Mouse (Mus musculus): Measurements from ENCODE around the gene Slc25a14. TPM values are rescaled to one million over a fixed set of nuclear protein-coding genes. Genes with fewer than 3 reads are reported as not detected.

The Slc25a14 gene
- polyA plus RNA-seq, 1 experiment from 2014 or later, result 13.3 TPM

Small RNA genes within 50 kb of the gene (microRNA-seq; reads per million reads assigned to microRNA genes)
- gene Gm27828 (ENCODE audit: borderline number of aligned reads), result not detected

Other genes starting within 250 kb of the Slc25a14 start
- 9.9 TPM in 2 replicates for gene Elf4, start 160.3 kb upstream of the Slc25a14 start, polyA plus RNA-seq (2015; fragmentation: Nextera tagmentation; extraction: Ambion mirVana)
- 53.4 and 53.8 TPM in 2 replicates for gene Aifm1, start 109.8 kb upstream of the Slc25a14 start, polyA plus RNA-seq (2015; fragmentation: Nextera tagmentation; extraction: Ambion mirVana)
- gene Rab33a, start 104.1 kb upstream of the Slc25a14 start, polyA plus RNA-seq (2015; fragmentation: Nextera tagmentation; extraction: Ambion mirVana), result 7.3 and 8.7 TPM in 2 replicates
- gene Zfp280c, start 28.9 kb upstream of the Slc25a14 start, polyA plus RNA-seq (2015; fragmentation: Nextera tagmentation; extraction: Ambion mirVana), result 10.1 and 14.9 TPM in 2 replicates
- 0.05 TPM in 1 of 2 replicates, not detected in the other for gene Gpr119, start 51.1 kb downstream of the Slc25a14 start, polyA plus RNA-seq (2015; fragmentation: Nextera tagmentation; extraction: Ambion mirVana)
- 28.5 and 28.8 TPM in 2 replicates for gene Rbmx2, start 71.6 kb downstream of the Slc25a14 start, polyA plus RNA-seq (2015; fragmentation: Nextera tagmentation; extraction: Ambion mirVana)

Measured in thymus, postnatal 0 days (tissue).